Mouse (Mus musculus): ENCODE measurements around the gene Cnr2. TPM values are rescaled to one million over a fixed set of nuclear protein-coding genes. Genes with fewer than 3 reads are reported as not detected.
"Not testable (repeated sequence)": the region's sequence is repeated elsewhere in the genome, so short reads cannot be mapped to it uniquely, and the experiment has no call there.

Cnr2 gene
- polyA plus RNA-seq, 1 experiment from 2014 or later: 0.25 TPM

DNA sequence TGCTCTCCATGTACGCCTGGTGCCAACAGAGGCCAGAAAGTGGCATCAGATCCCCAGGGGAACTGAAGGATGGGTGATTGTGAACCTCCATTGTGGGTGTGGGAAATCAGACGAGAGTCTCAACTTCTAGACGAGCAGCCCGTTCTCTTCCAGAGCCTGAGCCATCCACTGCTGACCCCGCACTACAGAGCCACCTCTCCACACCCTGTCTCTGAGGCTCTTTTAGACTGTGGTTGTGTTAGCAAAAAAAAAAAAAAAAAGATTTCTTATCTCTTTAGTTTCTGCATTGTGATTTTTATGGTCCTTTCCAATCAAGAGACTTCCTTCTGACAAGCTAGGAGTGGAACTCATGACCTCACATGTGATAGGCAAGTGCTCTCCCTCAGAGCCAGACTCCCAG, 34.2 kb downstream of the Cnr2 start:
- Histone ChIP-seq H3K4me1 (replicated peaks) (no peaks in the 10 kb centered on the region), H3K9ac (no peak overlapping the region), H3K9me3 (no peaks in the 10 kb centered on the region), H3K4me3 (no peak overlapping the region), H3K27ac (replicated peaks) (no peak overlapping the region), H3K4me2 (no peak overlapping the region), H3K27me3 (no peaks in the 10 kb centered on the region), H3K36me3 (peaks cover 56% of the 10 kb centered on the region)
- ATAC-seq (ENCODE audit: low read depth): no peak
- 89% methylated on average over 5 of the region's 5 CpGs for WGBS

DNA sequence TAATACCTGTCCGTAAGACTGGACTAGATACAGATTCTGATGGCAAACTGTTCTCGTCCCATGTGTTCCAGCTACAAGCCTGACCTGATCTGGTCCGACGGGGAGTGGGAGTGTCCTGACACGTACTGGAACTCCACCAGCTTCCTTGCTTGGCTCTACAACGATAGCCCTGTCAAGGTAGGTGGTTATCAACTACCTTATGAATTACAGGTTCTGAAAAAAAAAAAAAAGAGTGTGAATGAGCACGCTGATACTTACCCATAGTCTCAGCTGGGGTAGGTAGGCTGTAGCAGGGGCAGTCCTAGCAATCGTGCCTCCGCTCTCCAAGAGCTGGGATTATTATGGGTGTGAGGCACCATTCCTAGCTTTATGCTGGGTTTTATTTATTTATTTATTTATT, 34.6 kb downstream of the Cnr2 start:
- Histone ChIP-seq H3K4me3 (no peak overlapping the region), H3K27me3 (no peaks in the 10 kb centered on the region), H3K4me2 (no peak overlapping the region), H3K9me3 (no peaks in the 10 kb centered on the region), H3K27ac (replicated peaks) (no peak overlapping the region), H3K9ac (no peak overlapping the region), H3K36me3 (peaks cover 51% of the 10 kb centered on the region), H3K4me1 (replicated peaks) (no peaks in the 10 kb centered on the region)
- ATAC-seq (ENCODE audit: low read depth): no peak
- 96% methylated on average over 9 of the region's 9 CpGs for WGBS

DNA sequence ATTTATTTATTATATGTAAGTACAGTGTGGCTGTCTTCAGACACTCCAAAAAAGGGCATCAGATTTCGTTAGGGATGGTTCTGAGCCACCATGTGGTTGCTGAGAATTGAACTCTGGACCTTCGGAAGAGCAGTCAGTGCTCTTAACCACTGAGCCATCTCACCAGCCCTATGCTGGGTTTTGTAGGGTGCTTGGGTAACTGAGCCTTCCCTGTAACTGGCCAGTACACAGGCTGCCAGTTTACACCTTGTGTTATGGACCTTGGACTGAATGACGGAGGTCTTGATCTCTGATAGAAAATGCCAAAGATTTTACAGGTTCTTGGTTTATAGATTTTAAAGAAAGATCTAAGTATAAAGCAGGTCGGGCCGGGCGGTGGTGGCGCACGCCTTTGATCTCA, 35.0 kb downstream of the Cnr2 start:
- no peaks in the 10 kb centered on the region for H3K4me1 ChIP-seq (replicated peaks)
- no peak for ATAC-seq (ENCODE audit: low read depth)
- H3K36me3 ChIP-seq: peaks cover 51% of the 10 kb centered on the region
- H3K27me3 ChIP-seq: no peaks in the 10 kb centered on the region
- H3K4me3 ChIP-seq: no peak overlapping the region
- H3K27ac ChIP-seq (replicated peaks): no peak overlapping the region
- no peak overlapping the region for H3K4me2 ChIP-seq
- H3K9me3 ChIP-seq: no peaks in the 10 kb centered on the region
- 94% methylated on average over 8 of the region's 8 CpGs for WGBS
- no peak overlapping the region for H3K9ac ChIP-seq

DNA sequence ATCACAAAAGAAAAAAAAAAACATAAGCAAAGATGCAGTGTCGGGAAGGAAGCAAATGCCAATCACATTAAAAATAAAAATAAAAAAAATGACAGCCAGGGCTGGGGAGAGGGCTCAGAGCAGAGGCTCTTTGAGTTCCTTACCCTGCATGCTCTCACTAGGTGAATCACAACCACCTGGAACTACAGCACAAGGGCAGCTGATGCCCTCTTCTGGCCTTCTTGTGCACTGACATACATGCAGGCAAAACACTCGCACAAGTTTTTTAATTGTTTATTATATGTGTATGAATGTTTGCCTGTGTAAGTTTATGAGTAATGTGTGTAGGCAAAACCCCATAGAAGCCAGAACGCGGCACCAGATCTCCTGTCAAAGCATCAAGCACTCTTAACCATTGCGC, 36.6 kb downstream of the Cnr2 start:
- H3K27me3 ChIP-seq: no peaks in the 10 kb centered on the region
- no peak overlapping the region for H3K27ac ChIP-seq (replicated peaks)
- H3K9me3 ChIP-seq: no peaks in the 10 kb centered on the region
- H3K4me3 ChIP-seq: no peak overlapping the region
- ATAC-seq (ENCODE audit: low read depth): no peak
- H3K36me3 ChIP-seq: peaks cover 44% of the 10 kb centered on the region
- no peaks in the 10 kb centered on the region for H3K4me1 ChIP-seq (replicated peaks)
- 66% methylated on average over 5 of the region's 5 CpGs for WGBS
- H3K9ac ChIP-seq: no peak overlapping the region
- H3K4me2 ChIP-seq: no peak overlapping the region

DNA sequence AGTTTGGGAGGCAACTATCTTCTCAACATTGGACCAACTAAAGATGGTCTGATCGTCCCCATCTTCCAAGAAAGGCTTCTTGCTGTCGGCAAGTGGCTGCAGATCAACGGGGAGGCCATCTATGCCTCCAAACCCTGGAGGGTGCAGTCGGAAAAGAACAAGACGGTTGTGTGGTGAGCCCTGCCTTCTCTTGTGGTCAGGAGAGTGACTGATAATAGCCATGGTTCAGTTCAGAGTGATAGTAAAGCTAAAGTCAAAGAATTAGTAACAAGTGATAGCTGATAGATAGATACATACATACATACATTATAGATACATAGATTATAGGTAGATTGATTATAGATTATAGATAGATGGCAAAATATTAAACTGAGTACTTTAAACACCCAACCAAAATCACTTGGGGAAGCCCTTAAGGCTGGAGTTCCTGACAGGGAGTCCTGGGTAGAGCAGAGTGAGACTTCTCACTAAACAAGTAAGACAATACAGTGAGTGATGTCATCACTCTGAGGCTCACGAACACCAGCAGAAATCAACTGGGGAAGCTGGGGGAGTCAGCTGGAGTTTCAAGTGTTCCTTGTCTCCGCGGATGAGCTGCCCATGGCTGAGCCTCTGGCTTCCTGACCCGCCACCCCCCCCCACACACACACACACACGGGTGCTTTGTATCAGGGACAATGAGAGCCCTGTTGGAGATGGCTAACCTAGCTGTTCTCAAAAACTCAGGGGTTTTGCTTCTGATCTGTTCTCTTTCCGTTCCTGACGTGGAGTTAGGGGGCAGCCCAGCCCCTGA, 39.7 kb downstream of the Cnr2 start:
- no peak for ATAC-seq (ENCODE audit: low read depth)
- no peaks in the 10 kb centered on the region for H3K27me3 ChIP-seq
- H3K4me1 ChIP-seq (replicated peaks): no peaks in the 10 kb centered on the region
- H3K9ac ChIP-seq: 0 out of 2 replicates have a peak overlapping the region, but pooled peaks have one; percentile 38
- no peaks in the 10 kb centered on the region for H3K9me3 ChIP-seq
- H3K4me3 ChIP-seq: no peak overlapping the region
- 51% methylated on average over 12 of the region's 12 CpGs for WGBS
- H3K4me2 ChIP-seq: no peak overlapping the region
- no peak overlapping the region for H3K27ac ChIP-seq (replicated peaks)
- peaks cover 65% of the 10 kb centered on the region for H3K36me3 ChIP-seq

DNA sequence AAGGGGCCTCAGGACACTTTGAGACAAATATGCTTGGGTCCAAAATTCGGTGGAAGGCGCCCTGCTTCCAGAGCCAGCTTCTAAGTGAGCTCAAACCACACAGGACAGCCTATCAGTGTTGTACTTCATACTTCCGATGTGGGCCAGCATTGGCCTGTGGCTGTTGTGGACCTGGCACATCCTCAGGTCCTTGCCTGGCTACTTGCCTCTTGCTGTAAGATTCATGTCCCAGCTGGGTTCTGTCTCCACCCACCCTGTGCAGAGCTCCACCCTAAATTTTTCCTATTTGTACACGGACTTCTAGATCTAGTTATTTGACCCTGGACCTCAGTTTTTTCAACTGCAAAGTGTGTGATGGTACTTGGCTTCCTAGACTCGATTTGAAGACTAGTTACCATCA, 40.3 kb downstream of the Cnr2 start:
- no peaks in the 10 kb centered on the region for H3K27me3 ChIP-seq
- H3K4me2 ChIP-seq: no peak overlapping the region
- H3K9ac ChIP-seq: 0 out of 2 replicates have a peak overlapping the region, but pooled peaks have one; percentile 38
- WGBS: 73% methylated on average over 5 of the region's 5 CpGs
- no peak overlapping the region for H3K4me3 ChIP-seq
- H3K36me3 ChIP-seq: peaks cover 64% of the 10 kb centered on the region
- H3K4me1 ChIP-seq (replicated peaks): no peaks in the 10 kb centered on the region
- H3K27ac ChIP-seq (replicated peaks): no peak overlapping the region
- no peak for ATAC-seq (ENCODE audit: low read depth)
- H3K9me3 ChIP-seq: no peaks in the 10 kb centered on the region

DNA sequence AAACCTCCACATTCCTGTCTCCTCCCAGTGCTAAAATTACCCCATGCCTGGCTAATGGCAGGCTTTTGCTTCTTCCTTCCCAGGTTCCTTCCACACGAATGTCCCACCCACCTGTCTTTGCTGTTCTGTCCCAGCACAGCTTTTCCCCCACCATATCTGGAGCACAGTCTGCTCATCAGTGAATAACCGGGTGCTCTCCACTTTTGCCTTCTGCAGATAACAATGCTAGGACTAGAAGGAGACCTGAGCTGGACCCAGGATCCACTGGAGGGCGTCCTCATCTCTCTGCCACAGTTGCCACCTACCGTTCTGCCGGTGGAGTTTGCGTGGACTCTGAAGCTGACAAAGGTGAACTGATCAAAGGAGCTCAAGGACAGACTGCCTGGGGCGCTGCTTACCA, 43.7 kb downstream of the Cnr2 start:
- H3K27ac ChIP-seq (replicated peaks): no peak overlapping the region
- no peak overlapping the region for H3K4me2 ChIP-seq
- peaks cover 49% of the 10 kb centered on the region for H3K36me3 ChIP-seq
- no peaks in the 10 kb centered on the region for H3K4me1 ChIP-seq (replicated peaks)
- 82% methylated on average over 7 of the region's 7 CpGs for WGBS
- H3K4me3 ChIP-seq: no peak overlapping the region
- ATAC-seq (ENCODE audit: low read depth): no peak
- H3K9ac ChIP-seq: no peak overlapping the region
- H3K9me3 ChIP-seq: no peaks in the 10 kb centered on the region
- H3K27me3 ChIP-seq: no peaks in the 10 kb centered on the region

DNA sequence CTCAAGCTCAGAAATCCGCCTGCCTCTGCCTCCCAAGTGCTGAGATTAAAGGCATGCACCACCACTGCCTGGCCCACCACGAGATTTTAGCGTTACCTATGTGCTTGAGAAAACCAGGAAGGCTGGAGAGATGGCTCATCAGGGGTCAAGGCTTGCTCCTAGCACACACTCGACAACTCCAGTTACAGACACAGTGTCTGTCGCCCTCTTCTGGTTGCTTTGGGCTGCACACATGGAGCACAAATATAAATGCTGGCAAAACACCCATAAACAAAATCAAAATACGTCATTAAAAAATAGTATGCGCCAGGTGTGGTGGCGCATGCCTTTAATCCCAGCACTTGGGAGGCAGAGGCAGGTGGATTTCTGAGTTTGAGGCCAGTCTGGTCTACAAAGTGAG, 45.8 kb downstream of the Cnr2 start:
- peaks cover 44% of the 10 kb centered on the region for H3K36me3 ChIP-seq
- not testable (repeated sequence) for H3K4me1 ChIP-seq (replicated peaks); H3K4me3 ChIP-seq; H3K4me2 ChIP-seq; H3K27ac ChIP-seq (replicated peaks); H3K27me3 ChIP-seq; ATAC-seq (ENCODE audit: low read depth); H3K9me3 ChIP-seq; H3K9ac ChIP-seq
- WGBS: 83% methylated on average over 8 of the region's 8 CpGs

DNA sequence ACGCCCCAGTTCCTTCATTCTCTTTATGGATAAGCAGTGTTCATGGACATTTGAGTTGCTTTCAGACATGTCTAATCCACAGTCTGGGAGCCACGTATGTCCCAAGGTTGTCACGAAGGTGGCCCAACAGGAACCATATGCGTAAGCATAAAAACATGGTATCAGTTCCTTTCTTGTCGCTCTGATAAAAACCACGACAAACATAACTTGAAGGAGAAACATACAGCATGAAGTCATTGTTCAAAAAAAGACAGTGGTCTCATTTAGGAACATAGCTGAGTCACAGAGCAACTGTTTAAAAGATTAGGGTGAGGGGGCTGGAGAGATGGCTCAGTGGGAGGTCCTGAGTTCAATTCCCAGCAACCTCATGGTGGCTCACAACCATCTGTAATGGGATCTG, 47.0 kb downstream of the Cnr2 start:
- Histone ChIP-seq H3K36me3 (peaks cover 35% of the 10 kb centered on the region), H3K27me3 (no peaks in the 10 kb centered on the region), H3K27ac (replicated peaks) (no peak overlapping the region), H3K4me3 (no peak overlapping the region), H3K9ac (no peak overlapping the region), H3K4me2 (no peak overlapping the region), H3K4me1 (replicated peaks) (peaks cover 10% of the 10 kb centered on the region), H3K9me3 (no peaks in the 10 kb centered on the region)
- WGBS: 92% methylated on average over 6 of the region's 6 CpGs
- ATAC-seq (ENCODE audit: low read depth): no peak

DNA sequence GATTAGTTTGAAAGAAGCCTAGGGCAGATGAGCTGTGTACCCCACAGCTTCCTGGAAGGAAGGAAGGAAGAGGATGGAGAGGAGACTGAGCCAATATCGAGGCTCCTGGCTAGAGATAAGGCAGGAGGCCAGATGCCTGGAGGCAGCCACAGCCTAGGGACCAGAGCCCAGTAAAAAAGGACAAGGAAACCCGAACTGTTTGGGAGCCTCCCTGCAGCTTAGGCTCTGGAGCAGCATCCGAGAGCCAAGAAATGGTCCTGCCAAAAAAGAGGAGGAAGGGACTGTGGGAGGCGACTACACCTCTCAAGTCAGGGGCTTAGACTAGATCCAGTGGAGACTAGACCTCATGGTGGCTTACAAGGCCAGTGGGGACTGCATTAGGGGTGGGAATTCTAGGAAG, 48.2 kb downstream of the Cnr2 start:
- H3K9ac ChIP-seq: 0 out of 2 replicates have a peak overlapping the region, but pooled peaks have one; percentile 38
- 64% methylated on average over 4 of the region's 4 CpGs for WGBS
- H3K36me3 ChIP-seq: peaks cover 28% of the 10 kb centered on the region
- H3K27ac ChIP-seq (replicated peaks): no peak overlapping the region
- H3K4me3 ChIP-seq: no peak overlapping the region
- no peak overlapping the region for H3K4me2 ChIP-seq
- H3K9me3 ChIP-seq: no peaks in the 10 kb centered on the region
- peaks cover 22% of the 10 kb centered on the region for H3K4me1 ChIP-seq (replicated peaks)
- ATAC-seq (ENCODE audit: low read depth): no peak
- H3K27me3 ChIP-seq: no peaks in the 10 kb centered on the region

DNA sequence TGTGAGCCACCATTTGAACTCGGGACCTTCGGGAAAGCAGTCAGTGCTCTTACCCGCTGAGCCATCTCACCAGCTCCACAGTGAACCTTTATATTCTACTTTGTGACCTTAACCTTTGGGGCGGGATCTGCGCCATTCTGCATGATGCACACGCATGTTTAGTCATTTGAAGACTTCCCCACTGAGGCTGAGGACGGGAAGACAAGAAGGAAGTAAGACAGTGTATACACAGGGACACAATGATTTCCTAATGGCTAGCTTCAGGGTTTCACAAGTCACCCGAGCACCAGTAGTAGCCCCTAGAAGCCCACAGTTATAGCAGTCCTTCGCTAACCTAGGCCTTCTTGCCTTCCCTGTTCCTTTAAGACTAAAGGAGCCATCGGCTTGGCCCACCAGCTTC, 50.5 kb downstream of the Cnr2 start:
- WGBS: 68% methylated on average over 10 of the region's 10 CpGs
- peak; percentile 22 for ATAC-seq (ENCODE audit: low read depth)
- Histone ChIP-seq H3K27ac (replicated peaks) (peak overlapping the region; percentile 79), H3K4me3 (peak overlapping the region; percentile 83), H3K36me3 (peaks cover 9% of the 10 kb centered on the region), H3K27me3 (no peaks in the 10 kb centered on the region), H3K4me2 (peak overlapping the region; percentile 86), H3K4me1 (replicated peaks) (peaks cover 33% of the 10 kb centered on the region), H3K9me3 (no peaks in the 10 kb centered on the region), H3K9ac (peak overlapping the region; percentile 83)

DNA sequence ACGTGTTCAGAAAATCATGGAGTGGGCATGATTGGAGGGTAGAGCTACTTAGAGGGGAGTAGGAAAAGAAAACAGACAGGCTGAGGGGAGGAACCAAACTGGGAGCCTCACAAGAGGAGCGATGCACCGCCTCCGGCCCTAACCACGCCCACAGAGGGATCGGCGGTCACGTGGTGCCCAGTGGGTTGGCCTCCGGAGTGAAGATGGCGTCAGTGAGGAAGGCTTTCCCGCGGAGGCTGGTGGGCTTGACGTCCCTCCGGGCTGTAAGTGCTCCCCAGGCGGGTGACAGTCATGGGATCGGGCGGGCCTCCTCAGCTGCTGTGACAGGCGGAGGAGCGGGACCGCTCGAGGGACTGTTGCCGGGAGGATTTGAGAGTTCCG, 51.1 kb downstream of the Cnr2 start, which contains the start of gene Hmgcl:
TSS of gene Hmgcl (plus strand) at position 171 of the 381 bp plus-strand sequence.
- Histone ChIP-seq H3K27me3 (no peaks in the 10 kb centered on the region), H3K4me1 (replicated peaks) (peaks cover 33% of the 10 kb centered on the region), H3K4me3 (peak within 1 kb of the TSS; percentile 83), H3K36me3 (peaks cover 9% of the 10 kb centered on the region), H3K9ac (peak within 1 kb of the TSS; percentile 83), H3K27ac (replicated peaks) (peak within 1 kb of the TSS; percentile 79), H3K9me3 (0 out of 2 replicates have a peak, but pooled peaks cover 1% of the 10 kb centered on the region), H3K4me2 (peak within 1 kb of the TSS; percentile 86)
- peak; percentile 93 for ATAC-seq (ENCODE audit: low read depth)
- 0% methylated on average over 23 of the region's 23 CpGs for WGBS
